Mouse (Mus musculus): ENCODE data around the gene Ewsr1. TPM values are rescaled to one million over a fixed set of nuclear protein-coding genes. Genes with fewer than 3 reads are reported as not detected.

Gene Ewsr1
- polyA plus RNA-seq, 1 experiment from 2014 or later, result 903 TPM

- 28% methylated on average over 13 of the region's 13 CpGs for whole genome bisulfite sequencing
- Histone ChIP-seq H3K4me3 (no peak overlapping the region), H3K4me1 (peaks cover 7% of the 10 kb centered on the region), H3K9me3 (replicated peaks) (no peaks in the 10 kb centered on the region), H3K27me3 (ENCODE audit: low read depth, poor library complexity, severe bottlenecking) (no peaks in the 10 kb centered on the region), H3K36me3 (peaks cover 6% of the 10 kb centered on the region), H3K27ac (replicated peaks) (no peak overlapping the region; the same call in 1 of the 2 replicates)
- DNase-seq (ENCODE audit: low spot score), result peak; percentile 85
These were observed 16.0 kb upstream of the Ewsr1 start for GRCm38 (mm10) chr11:5114931-5115581.

GRCm38 (mm10) chr11:5113645-5114044 is 14.6 kb upstream of the Ewsr1 start:
- DNase-seq (ENCODE audit: low spot score), result no peak
- 88% methylated on average over 7 of the region's 7 CpGs for WGBS

GRCm38 (mm10) chr11:5109441-5109840 is 10.4 kb upstream of the Ewsr1 start:
- Histone ChIP-seq H3K36me3 (peaks cover 20% of the 10 kb centered on the region), H3K9me3 (replicated peaks) (no peaks in the 10 kb centered on the region), H3K27ac (replicated peaks) (no peak overlapping the region), H3K4me3 (no peak overlapping the region), H3K4me1 (peaks cover 7% of the 10 kb centered on the region), H3K27me3 (ENCODE audit: low read depth, poor library complexity, severe bottlenecking) (no peaks in the 10 kb centered on the region)
- DNase-seq (ENCODE audit: low spot score), result no peak
- WGBS, result 82% methylated on average over 8 of the region's 8 CpGs

More at GRCm38 (mm10) chr11:5113645-5114044, 14.6 kb upstream of the Ewsr1 start:
- H3K27me3 ChIP-seq (ENCODE audit: low read depth, poor library complexity, severe bottlenecking), result no peaks in the 10 kb centered on the region
- peaks cover 7% of the 10 kb centered on the region for H3K4me1 ChIP-seq
- peaks cover 9% of the 10 kb centered on the region for H3K36me3 ChIP-seq
- no peak overlapping the region for H3K4me3 ChIP-seq
- H3K9me3 ChIP-seq (replicated peaks), result no peaks in the 10 kb centered on the region
- H3K27ac ChIP-seq (replicated peaks), result no peak overlapping the region

- no peak for DNase-seq (ENCODE audit: low spot score)
- H3K4me1 ChIP-seq, result peaks cover 16% of the 10 kb centered on the region
- 95% methylated on average over 4 of the region's 4 CpGs for WGBS
- no peak overlapping the region for H3K4me3 ChIP-seq
- peaks cover 35% of the 10 kb centered on the region for H3K36me3 ChIP-seq
- no peaks in the 10 kb centered on the region for H3K9me3 ChIP-seq (replicated peaks)
- H3K27ac ChIP-seq (replicated peaks), result no peak overlapping the region
- H3K27me3 ChIP-seq (ENCODE audit: low read depth, poor library complexity, severe bottlenecking), result no peaks in the 10 kb centered on the region
These were observed 5.0 kb upstream of the Ewsr1 start for GRCm38 (mm10) chr11:5103986-5104509.

- Histone ChIP-seq H3K27ac (replicated peaks) (no peak overlapping the region), H3K36me3 (peaks cover 35% of the 10 kb centered on the region), H3K9me3 (replicated peaks) (no peaks in the 10 kb centered on the region), H3K27me3 (ENCODE audit: low read depth, poor library complexity, severe bottlenecking) (no peaks in the 10 kb centered on the region), H3K4me1 (peaks cover 18% of the 10 kb centered on the region), H3K4me3 (no peak overlapping the region)
- no peak for DNase-seq (ENCODE audit: low spot score)
- WGBS, result 95% methylated on average over 7 of the region's 7 CpGs
These were observed 3.3 kb upstream of the Ewsr1 start for GRCm38 (mm10) chr11:5102384-5102783.

- H3K4me1 ChIP-seq, result peaks cover 25% of the 10 kb centered on the region
- peaks cover 37% of the 10 kb centered on the region for H3K36me3 ChIP-seq
- no peak overlapping the region for H3K27ac ChIP-seq (replicated peaks)
- 89% methylated on average over 6 of the region's 6 CpGs for WGBS
- H3K4me3 ChIP-seq, result peak overlapping the region; percentile 100; the same call in 1 of the 2 replicates
- no peaks in the 10 kb centered on the region for H3K27me3 ChIP-seq (ENCODE audit: low read depth, poor library complexity, severe bottlenecking)
- H3K9me3 ChIP-seq (replicated peaks), result no peaks in the 10 kb centered on the region
- no peak for DNase-seq (ENCODE audit: low spot score)
These were observed 2.6 kb upstream of the Ewsr1 start for GRCm38 (mm10) chr11:5101641-5102040.

- peak overlapping the region; percentile 100 for H3K4me3 ChIP-seq
- H3K9me3 ChIP-seq (replicated peaks), result no peaks in the 10 kb centered on the region
- DNase-seq (ENCODE audit: low spot score), result no peak
- WGBS, result 53% methylated on average over 5 of the region's 5 CpGs
- peaks cover 45% of the 10 kb centered on the region for H3K36me3 ChIP-seq
- peaks cover 34% of the 10 kb centered on the region for H3K4me1 ChIP-seq
- 0 out of 2 replicates have a peak overlapping the region, but pooled peaks have one; percentile 34 for H3K27ac ChIP-seq (replicated peaks)
- no peaks in the 10 kb centered on the region for H3K27me3 ChIP-seq (ENCODE audit: low read depth, poor library complexity, severe bottlenecking)
These were observed 1.7 kb upstream of the Ewsr1 start for GRCm38 (mm10) chr11:5100801-5101200.

- H3K27me3 ChIP-seq (ENCODE audit: low read depth, poor library complexity, severe bottlenecking), result no peaks in the 10 kb centered on the region
- DNase-seq (ENCODE audit: low spot score), result no peak
- peaks cover 34% of the 10 kb centered on the region for H3K4me1 ChIP-seq
- peak overlapping the region; percentile 100 for H3K27ac ChIP-seq (replicated peaks)
- WGBS, result 4% methylated on average over 7 of the region's 7 CpGs
- peak overlapping the region; percentile 100 for H3K4me3 ChIP-seq
- peaks cover 42% of the 10 kb centered on the region for H3K36me3 ChIP-seq
- H3K9me3 ChIP-seq (replicated peaks), result no peaks in the 10 kb centered on the region
These were observed 1.2 kb upstream of the Ewsr1 start for GRCm38 (mm10) chr11:5100283-5100682.

- under 1% methylated on average over 29 of the region's 31 CpGs for WGBS
- H3K27me3 ChIP-seq (ENCODE audit: low read depth, poor library complexity, severe bottlenecking), result no peaks in the 10 kb centered on the region
- peaks cover 34% of the 10 kb centered on the region for H3K4me1 ChIP-seq
- H3K4me3 ChIP-seq, result peak overlapping the region; percentile 100
- peaks cover 42% of the 10 kb centered on the region for H3K36me3 ChIP-seq
- no peaks in the 10 kb centered on the region for H3K9me3 ChIP-seq (replicated peaks)
- H3K27ac ChIP-seq (replicated peaks), result peak overlapping the region; percentile 100
- DNase-seq (ENCODE audit: low spot score), result peak; percentile 88
These were observed 614 bp upstream of the Ewsr1 start for GRCm38 (mm10) chr11:5099576-5100183.

- H3K27ac ChIP-seq (replicated peaks), result peak overlapping the region; percentile 100
- peak overlapping the region; percentile 100 for H3K4me3 ChIP-seq
- peaks cover 45% of the 10 kb centered on the region for H3K36me3 ChIP-seq
- no peaks in the 10 kb centered on the region for H3K9me3 ChIP-seq (replicated peaks)
- H3K4me1 ChIP-seq, result peaks cover 34% of the 10 kb centered on the region
- H3K27me3 ChIP-seq (ENCODE audit: low read depth, poor library complexity, severe bottlenecking), result no peaks in the 10 kb centered on the region
- peak; percentile 47 for DNase-seq (ENCODE audit: low spot score)
- under 1% methylated on average over 44 of the region's 44 CpGs for WGBS
These were observed 881 bp downstream of the Ewsr1 start for GRCm38 (mm10) chr11:5098035-5098735.

GRCm38 (mm10) chr11:5096480-5097020 is 2.5 kb downstream of the Ewsr1 start:
- Histone ChIP-seq H3K36me3 (peaks cover 49% of the 10 kb centered on the region), H3K27ac (replicated peaks) (no peak overlapping the region), H3K4me3 (peak overlapping the region; percentile 100), H3K4me1 (peaks cover 34% of the 10 kb centered on the region), H3K27me3 (ENCODE audit: low read depth, poor library complexity, severe bottlenecking) (no peaks in the 10 kb centered on the region), H3K9me3 (replicated peaks) (no peaks in the 10 kb centered on the region)
- WGBS, result 82% methylated on average over 8 of the region's 8 CpGs
- no peak for DNase-seq (ENCODE audit: low spot score)

- peaks cover 56% of the 10 kb centered on the region for H3K36me3 ChIP-seq
- DNase-seq (ENCODE audit: low spot score), result no peak
- no peaks in the 10 kb centered on the region for H3K27me3 ChIP-seq (ENCODE audit: low read depth, poor library complexity, severe bottlenecking)
- 91% methylated on average over 5 of the region's 5 CpGs for WGBS
- no peak overlapping the region for H3K27ac ChIP-seq (replicated peaks)
- peak overlapping the region; percentile 100; the same call in 1 of the 2 replicates for H3K4me3 ChIP-seq
- H3K4me1 ChIP-seq, result peaks cover 28% of the 10 kb centered on the region
- no peaks in the 10 kb centered on the region for H3K9me3 ChIP-seq (replicated peaks)
These were observed 3.2 kb downstream of the Ewsr1 start for GRCm38 (mm10) chr11:5095877-5096276.
